Mouse (Mus musculus) c-Kit-negative CD71-positive TER-119-positive erythroid progenitor cells, embryonic 14.5 days (primary cell): Measurements from ENCODE around the gene B830017H08Rik.

Experiments used
- DNase-seq: peaks from one replicate; pipeline ENCODE4 v3.0.0-alpha.2; 2013; ENCODE audit warnings: low read depth, low spot score

Gene B830017H08Rik

GRCm38 (mm10) chr16:17809711-17810110 lies 23.2 kb upstream of the B830017H08Rik start:
- DNase-seq, result no peak

DNA sequence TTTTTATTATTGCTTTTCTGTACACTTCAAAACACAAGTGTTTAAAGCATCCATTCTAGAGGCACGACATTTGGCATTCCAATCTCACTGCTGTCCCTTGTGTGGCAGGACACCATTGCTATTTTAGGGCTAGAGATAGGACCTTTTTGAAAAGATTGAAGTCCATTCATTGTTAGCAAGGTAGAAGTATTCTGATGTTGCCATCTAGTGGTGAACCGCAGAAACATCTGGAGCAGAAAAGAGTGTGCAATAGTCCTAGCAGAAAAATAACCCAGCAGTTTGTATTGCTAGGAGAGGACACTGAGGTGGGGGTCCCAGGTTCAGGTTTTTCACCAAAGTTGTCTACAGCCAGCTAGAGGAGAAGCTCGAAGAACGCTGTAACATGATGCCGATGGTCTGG lies 20.8 kb upstream of the B830017H08Rik start:
- DNase-seq, result no peak

DNA sequence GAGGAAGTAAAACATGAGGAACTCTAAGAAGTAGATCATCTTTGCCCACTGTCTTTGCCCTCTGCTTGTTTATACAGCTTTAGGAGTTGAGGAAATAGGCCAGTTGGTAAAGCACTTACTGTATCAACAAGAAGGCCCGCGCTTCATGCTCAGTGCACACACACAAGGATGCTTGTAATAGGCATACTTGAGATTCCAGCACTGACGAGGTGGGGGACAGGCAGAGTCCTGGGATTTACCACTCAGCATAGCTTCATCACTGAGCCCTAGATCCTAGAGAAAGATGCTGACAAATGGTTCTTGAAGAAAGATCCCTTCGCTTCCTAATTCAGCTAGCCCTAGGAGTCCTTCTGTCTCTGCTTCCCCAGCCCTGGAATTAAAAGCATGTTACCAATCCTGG lies 19.7 kb upstream of the B830017H08Rik start:
- no peak for DNase-seq

DNA sequence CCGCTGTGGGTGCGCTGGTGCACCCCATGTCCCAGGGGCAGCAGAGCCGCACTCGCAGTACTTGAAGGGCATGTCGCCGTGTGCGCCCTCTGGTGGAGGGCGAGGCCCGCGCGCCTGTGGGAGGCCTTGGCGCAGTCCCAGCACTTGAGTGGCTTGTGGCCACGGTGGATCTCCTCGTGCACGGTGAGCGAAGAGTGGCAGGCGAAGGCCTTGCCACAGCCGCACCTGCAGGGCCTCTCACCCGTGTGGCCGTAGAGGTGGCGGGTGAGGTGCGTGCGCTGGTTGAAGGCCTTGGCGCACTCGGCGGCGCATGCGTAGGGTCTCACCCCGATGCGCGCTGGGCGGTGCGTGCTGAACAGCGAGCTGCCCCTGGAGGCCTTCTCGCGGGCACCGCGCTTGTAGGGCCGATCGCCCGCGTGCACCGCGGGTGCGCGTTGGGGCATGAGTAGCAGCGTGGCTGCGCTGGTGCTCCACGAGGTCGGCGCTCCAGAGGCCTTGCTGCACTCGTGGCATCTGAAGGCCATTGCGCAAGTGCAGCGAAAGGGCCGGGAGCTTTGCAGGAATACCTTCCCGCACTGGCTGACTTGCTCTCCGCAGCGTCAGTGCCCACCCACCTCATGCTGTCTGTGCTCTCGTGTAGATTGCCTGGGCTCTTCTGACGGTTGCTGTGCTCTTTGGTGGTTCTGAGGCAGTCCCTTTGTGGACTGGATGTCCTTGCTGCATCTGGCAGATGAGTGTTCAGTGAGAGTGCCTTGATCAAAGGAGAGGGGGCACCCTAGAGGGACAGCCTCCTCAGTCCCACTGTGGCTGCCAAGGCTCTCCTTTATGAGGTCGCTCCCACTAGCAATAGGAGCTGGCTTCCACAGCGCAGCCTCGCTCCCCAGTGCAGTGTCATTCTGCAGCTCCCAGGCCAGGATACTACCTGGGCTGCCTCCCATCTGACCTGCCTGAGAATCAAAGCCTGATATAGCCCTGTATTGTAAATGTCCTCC lies 17.2 kb upstream of the B830017H08Rik start:
- DNase-seq, result no peak

- no peak for DNase-seq
Observed at GRCm38 (mm10) chr16:17816528-17816927, 16.4 kb upstream of the B830017H08Rik start.

- DNase-seq, result no peak
Observed at GRCm38 (mm10) chr16:17826500-17826899, 6.4 kb upstream of the B830017H08Rik start.

- no peak for DNase-seq
Observed at GRCm38 (mm10) chr16:17828229-17828628, 4.7 kb upstream of the B830017H08Rik start.

DNA sequence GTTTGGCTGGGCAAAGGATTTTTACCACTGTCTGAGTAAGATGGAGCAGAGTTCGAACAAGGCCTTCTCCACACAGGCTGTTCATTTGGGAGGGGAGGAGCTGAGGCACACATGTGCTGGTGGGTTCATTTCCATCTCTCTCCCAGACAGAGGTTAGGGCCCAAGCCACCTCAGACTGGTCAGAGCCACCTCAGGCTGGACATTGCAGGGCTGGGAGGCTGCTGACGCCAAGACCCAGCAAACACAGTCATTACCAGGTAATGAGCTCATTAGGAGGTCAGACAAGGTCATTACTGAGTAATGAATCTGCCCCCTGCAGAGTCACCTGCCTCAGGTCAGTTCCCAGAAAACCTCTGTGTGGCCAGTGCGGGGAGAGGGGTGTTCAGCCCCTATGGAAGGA lies 4.1 kb upstream of the B830017H08Rik start:
- no peak for DNase-seq

DNA sequence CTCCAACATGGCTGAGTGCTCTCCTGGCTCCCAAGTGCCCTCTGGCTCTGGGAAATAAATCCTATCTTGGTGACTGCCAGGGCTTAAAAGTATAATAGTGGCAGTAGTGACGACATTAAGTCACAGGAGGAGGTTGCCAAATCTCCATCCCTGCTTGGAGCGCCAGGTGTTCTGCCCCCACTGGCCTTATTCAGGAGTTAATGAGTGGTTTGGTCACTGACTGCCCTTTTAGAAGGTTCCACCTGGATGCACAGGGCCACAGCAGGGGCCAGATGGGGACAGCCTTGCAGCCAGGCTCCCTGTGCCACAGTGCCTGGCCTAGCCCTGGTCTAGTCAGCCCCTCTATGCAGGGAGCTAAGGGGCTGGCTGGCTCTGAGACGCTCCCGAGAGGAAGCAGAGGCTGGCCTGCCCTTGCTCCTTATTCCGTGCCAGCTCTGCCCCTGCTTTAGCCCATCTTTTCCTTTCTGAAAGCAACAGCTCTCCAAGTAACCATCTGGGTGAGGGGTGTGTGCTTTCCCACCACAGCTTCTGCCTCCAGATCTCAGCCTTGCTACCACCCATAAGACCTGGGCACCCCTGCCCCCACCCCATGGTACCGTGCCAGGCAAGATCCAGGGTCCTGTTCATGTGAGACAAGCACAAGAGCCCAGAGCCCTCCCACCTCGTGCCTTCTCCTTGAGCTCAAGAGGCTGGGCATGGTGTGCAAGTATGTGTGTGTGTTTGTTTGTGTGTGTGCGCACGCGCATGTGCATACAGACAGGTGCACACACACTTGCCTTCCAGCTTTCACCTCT lies 2.3 kb upstream of the B830017H08Rik start:
- DNase-seq, result no peak

GRCm38 (mm10) chr16:17831781-17832180 lies 1.1 kb upstream of the B830017H08Rik start:
- no peak for DNase-seq

DNA sequence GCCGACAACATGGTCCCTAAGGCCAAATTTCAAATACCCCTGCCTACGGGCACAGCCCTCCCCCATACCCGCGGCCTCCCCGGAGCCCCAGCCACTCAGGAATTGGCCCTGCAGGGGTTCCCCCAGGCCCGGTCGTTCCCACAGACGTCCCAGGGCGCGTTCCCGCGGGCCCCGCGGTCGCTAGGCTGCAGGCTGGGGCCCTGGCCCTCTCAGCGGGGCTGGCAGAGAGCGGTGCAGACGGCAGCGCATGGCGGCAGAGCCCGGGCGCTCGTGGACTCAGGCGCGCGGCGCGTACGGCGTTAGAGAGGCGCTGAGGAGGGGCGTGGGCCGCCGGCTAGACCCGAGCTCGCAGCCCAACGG lies 380 bp downstream of the B830017H08Rik start:
- no peak for DNase-seq

DNA sequence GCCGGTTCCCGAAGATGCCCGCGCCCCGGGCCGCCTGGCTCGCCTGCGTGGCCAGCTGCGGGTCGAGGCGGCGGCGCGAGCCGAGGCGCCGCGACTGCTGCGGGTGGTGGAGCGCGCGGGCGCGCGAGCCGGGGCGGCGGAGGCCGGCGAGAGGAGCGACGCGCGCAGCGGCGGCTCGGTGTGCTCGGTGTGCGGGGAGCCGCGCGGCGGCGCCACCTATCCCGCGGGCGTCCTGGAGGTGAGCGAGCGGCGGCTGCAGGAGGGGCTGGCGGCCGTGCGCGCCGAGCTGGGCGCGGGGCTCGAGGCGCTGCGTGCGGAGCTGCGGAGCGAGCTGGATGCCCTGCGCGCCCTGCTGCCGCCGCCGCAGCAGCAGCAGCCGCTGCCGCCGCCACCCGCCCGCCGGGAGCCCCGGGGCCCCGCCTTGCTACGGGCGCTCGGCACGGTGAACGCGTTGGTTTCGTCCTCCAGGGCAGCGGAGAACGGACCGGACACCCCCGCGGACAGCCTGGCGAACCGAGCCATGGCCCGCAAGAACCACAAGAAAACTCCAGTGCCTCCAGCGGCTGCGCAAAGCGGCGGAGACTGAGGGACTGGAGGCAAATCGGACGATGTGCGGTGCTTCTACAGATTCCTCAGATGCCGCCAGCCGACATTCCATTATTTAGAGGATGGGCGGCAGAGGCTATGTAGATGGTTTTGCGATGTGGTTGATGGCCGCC lies 919 bp downstream of the B830017H08Rik start:
- no peak for DNase-seq

DNA sequence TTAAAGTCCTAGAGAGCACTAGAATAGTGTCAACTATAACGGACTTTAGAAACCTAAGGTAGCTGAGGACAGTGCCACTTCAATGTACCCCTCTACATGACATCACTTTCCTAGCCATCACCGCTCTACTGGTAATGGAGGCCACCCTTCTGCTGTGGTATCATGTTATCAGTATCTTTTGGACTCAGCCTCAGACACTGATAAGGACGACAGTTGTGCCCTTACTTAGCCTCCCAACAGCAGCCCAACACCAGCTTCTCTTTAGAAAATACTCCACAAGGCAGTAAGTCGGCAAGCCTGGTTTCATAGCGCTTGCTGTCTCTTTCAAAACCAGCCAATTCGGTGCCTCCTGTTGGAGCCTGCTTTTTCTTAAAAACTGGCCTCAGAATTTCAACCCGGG lies 1.6 kb downstream of the B830017H08Rik start:
- no peak for DNase-seq

GRCm38 (mm10) chr16:17835481-17835880 lies 2.6 kb downstream of the B830017H08Rik start:
- DNase-seq, result no peak

DNA sequence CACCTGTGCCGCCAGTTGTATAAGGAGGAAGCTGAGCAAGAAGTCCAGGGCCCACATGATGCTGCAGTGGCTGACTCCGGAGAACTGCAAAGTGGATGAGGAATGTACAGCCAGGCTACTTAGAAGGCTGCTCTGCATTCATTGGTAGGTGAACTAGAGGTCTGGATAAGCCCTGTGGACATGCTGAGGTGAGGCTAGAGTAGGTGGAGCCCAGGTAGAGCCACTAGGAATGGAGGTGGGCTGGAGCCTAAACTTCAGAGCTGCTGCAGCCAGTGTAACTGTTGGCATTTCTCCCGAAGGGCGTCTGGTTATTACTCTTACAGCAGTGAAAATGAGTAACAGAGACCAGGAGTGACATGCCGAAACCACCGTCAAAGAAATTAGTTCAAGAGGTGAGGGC lies 5.1 kb downstream of the B830017H08Rik start, which contains the start of gene Car15:
Car15 (minus strand) TSS at position 314 of the 400 bp plus-strand sequence.
- no peak for DNase-seq

GRCm38 (mm10) chr16:17839976-17840375 lies 7.1 kb downstream of the B830017H08Rik start:
- DNase-seq, result no peak

DNA sequence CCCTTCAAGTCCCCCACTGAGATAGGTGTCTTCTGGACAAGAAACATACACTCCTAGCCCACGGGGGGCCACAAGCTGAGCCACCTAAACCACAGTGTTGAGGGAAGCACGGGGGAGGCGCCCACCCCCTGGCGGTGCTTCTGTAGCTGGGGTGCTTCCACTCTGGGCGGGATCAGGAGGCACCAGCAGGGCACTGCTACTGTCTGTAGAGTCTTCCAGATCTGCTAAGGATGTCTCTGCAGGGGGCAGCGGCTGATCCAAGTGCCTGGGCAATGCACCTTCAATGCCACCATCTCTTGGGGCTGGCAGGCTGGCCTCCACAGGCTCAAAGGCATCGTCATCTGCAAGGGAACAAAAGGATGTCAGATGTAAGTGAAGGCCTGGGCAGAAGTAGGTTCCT lies 9.5 kb downstream of the B830017H08Rik start:
- no peak for DNase-seq

- DNase-seq, result no peak
Observed at GRCm38 (mm10) chr16:17843701-17844365, 10.9 kb downstream of the B830017H08Rik start.

DNA sequence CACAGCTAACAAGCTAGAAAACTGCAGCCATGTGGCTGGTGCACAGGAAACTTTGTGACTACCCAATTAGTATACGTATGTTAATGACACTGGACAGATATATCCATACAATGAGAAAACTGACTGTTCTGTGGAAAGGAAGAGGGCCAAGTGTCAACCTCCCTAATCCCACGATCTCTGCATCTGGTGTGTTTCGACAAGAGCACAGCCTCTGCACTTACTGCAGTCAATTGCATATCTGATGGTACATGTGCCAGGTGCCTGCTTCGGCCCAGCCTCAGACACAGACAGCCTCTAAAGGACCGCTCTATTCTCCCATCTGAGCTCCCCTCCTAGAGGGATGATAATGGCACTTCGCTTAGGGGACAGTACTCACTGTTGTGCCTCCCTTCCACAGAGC lies 15.5 kb downstream of the B830017H08Rik start:
- no peak for DNase-seq

DNA sequence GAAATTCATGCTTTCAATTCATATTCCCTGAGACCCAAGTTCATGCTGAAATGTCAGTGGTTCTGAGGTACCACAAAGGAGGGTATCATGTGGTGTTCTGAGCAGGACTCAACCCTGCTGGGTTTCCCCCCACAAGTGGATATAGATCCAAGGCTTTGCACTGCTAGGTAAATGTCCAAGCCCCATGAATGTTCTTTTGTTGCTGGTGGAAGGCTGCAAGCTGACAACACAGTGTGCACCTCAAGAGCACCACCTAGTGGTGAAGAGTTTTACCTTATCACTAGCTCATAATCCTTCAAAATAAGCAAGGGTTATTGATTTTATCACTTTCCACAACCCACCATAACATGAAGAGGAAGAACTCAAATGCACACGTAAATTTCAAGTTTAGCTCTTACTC lies 16.0 kb downstream of the B830017H08Rik start:
- peak; percentile 34 for DNase-seq

GRCm38 (mm10) chr16:17849486-17849885 lies 16.6 kb downstream of the B830017H08Rik start:
- DNase-seq, result no peak
